Mouse (Mus musculus) embryonic fibroblast, embryonic 13.5 days (primary cell): ENCODE data around the gene Dcaf4.

ENCODE experiments used
- CTCF ChIP-seq: IDR thresholded peaks from 2 replicates; pipeline ENCODE4 v1.5.1; 2011; ENCODE audit warnings: mild to moderate bottlenecking, control low read depth, low read length, moderate library complexity, borderline replicate concordance; ENCODE audit not compliant: insufficient read depth
- POLR2A ChIP-seq: IDR thresholded peaks from 2 replicates; pipeline ENCODE4 v1.6.1; 2011; ENCODE audit warnings: low read depth, mild to moderate bottlenecking, control low read depth, low read length, moderate library complexity

- TF ChIP-seq CTCF = no peak
- no peak for TF ChIP-seq POLR2A
These were observed 31.0 kb downstream of the Dcaf4 start for GRCm38 (mm10) chr12:83551305-83551704.
